In the genomic region with DNA sequence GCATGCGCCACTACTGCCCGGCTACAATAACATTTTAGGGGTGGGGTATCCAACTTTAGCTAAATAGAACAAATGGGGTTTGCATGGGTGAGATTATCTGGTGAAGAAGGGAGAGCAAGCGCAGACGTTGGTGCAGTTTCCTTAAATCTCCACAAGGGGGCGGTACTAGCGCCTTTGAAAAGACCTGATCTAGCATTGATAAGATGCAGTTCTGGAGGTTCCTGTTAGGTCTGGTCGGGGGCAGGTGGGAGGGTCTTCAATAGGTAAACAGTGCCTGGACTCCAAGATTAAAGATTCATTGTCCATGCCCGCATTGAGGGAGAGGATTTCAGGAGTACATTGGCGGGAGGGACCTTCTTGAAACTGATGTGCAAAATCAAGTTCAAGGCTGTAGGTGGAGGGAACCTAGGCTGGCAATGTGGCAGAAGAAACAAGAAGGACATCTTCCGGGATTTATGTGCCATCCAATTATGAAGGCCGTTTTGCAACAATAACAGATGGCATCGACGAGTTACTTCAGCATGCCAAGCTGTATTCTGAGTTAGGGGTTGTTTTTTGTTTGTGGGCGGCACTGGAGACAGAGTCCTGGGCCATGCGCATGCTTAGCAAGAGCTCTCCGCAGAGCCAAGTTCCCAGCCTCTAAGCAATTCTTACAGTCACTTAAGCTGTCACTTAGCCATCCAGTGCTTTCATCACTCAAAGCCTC, we compare ENCODE assay signal across 1 mouse cellular context.
TF ChIP-seq lines count a peak whose summit lies in the region.

No protein-coding gene starts in this region.

TF ChIP-seq in ES-E14, 5 proteins besides CTCF, POLR2A, EP300 and RAD21:
- no peak for TF ChIP-seq ZC3H11A (IDR thresholded peaks at IDR 0.05; ENCODE audit: borderline replicate concordance, low read depth, low read length)
- TF ChIP-seq HCFC1 (IDR thresholded peaks at IDR 0.05; ENCODE audit: borderline replicate concordance, insufficient read depth, low read length), result no peak
- TF ChIP-seq ZNF384 (IDR thresholded peaks at IDR 0.05; ENCODE audit: low read depth, low read length), result no peak
- no peak for TF ChIP-seq CHD2 (IDR thresholded peaks at IDR 0.05; ENCODE audit: low read depth, low read length)
- no peak for TF ChIP-seq MAFK (IDR thresholded peaks at IDR 0.05; ENCODE audit: insufficient read depth, low read depth, low read length)
